Mouse (Mus musculus): ENCODE data around the gene Nrg3. TPM values are rescaled to one million over a fixed set of nuclear protein-coding genes. Genes with fewer than 3 reads are reported as not detected.

Nrg3 gene
- polyA plus RNA-seq, 1 experiment from 2014 or later: not detected

GRCm38 (mm10) chr14:38936483-38937054, 536.3 kb downstream of the Nrg3 start:
- Histone ChIP-seq H3K9ac (ENCODE audit: low read length) (no peak overlapping the region), H3K4me3 (ENCODE audit: control insufficient read depth in 1 of 2, insufficient read depth in 1 of 2, low read depth in 1 of 2, low read length in 2 of 2) (no peak overlapping the region), H3K4me2 (ENCODE audit: low read length) (no peak overlapping the region), H3K27ac (replicated peaks in 1 of 2; ENCODE audit: control insufficient read depth in 1 of 2, insufficient read depth in 1 of 2, low read depth in 2 of 2, low read length in 2 of 2) (no peak overlapping the region), H3K36me3 (ENCODE audit: control insufficient read depth, insufficient read depth, low read length) (no peaks in the 10 kb centered on the region), H3K9me3 (ENCODE audit: control insufficient read depth, low read length) (no peaks in the 10 kb centered on the region), H3K4me1 (ENCODE audit: control insufficient read depth in 2 of 2, insufficient read depth in 2 of 2, low read length in 2 of 2) (no peaks in the 10 kb centered on the region), H3K27me3 (ENCODE audit: control insufficient read depth, insufficient read depth, low read length) (no peaks in the 10 kb centered on the region)
- no peak for ATAC-seq (ENCODE audit: insufficient number of reproducible peaks, insufficient read depth, low FRiP score, low read depth)
- 65% methylated on average over 2 of the region's 2 CpGs for WGBS

GRCm38 (mm10) chr14:38923652-38924051, 549.2 kb downstream of the Nrg3 start:
- WGBS: 67% methylated on average over 1 of the region's 1 CpGs
- Histone ChIP-seq H3K4me1 (ENCODE audit: control insufficient read depth in 2 of 2, insufficient read depth in 2 of 2, low read length in 2 of 2) (no peaks in the 10 kb centered on the region), H3K27ac (replicated peaks in 1 of 2; ENCODE audit: control insufficient read depth in 1 of 2, insufficient read depth in 1 of 2, low read depth in 2 of 2, low read length in 2 of 2) (no peak overlapping the region), H3K4me3 (ENCODE audit: control insufficient read depth in 1 of 2, insufficient read depth in 1 of 2, low read depth in 1 of 2, low read length in 2 of 2) (no peak overlapping the region), H3K9me3 (ENCODE audit: control insufficient read depth, low read length) (no peaks in the 10 kb centered on the region), H3K9ac (ENCODE audit: low read length) (no peak overlapping the region), H3K27me3 (ENCODE audit: control insufficient read depth, insufficient read depth, low read length) (no peaks in the 10 kb centered on the region), H3K4me2 (ENCODE audit: low read length) (no peak overlapping the region), H3K36me3 (ENCODE audit: control insufficient read depth, insufficient read depth, low read length) (no peaks in the 10 kb centered on the region)
- ATAC-seq (ENCODE audit: insufficient number of reproducible peaks, insufficient read depth, low FRiP score, low read depth): no peak

- Histone ChIP-seq H3K9ac (ENCODE audit: low read length) (no peak overlapping the region), H3K36me3 (ENCODE audit: control insufficient read depth, insufficient read depth, low read length) (no peaks in the 10 kb centered on the region), H3K27ac (replicated peaks in 1 of 2; ENCODE audit: control insufficient read depth in 1 of 2, insufficient read depth in 1 of 2, low read depth in 2 of 2, low read length in 2 of 2) (no peak overlapping the region), H3K4me3 (ENCODE audit: control insufficient read depth in 1 of 2, insufficient read depth in 1 of 2, low read depth in 1 of 2, low read length in 2 of 2) (no peak overlapping the region), H3K9me3 (ENCODE audit: control insufficient read depth, low read length) (no peaks in the 10 kb centered on the region), H3K4me1 (ENCODE audit: control insufficient read depth in 2 of 2, insufficient read depth in 2 of 2, low read length in 2 of 2) (no peaks in the 10 kb centered on the region), H3K27me3 (ENCODE audit: control insufficient read depth, insufficient read depth, low read length) (no peaks in the 10 kb centered on the region), H3K4me2 (ENCODE audit: low read length) (no peak overlapping the region)
- 57% methylated on average over 2 of the region's 2 CpGs for WGBS
- ATAC-seq (ENCODE audit: insufficient number of reproducible peaks, insufficient read depth, low FRiP score, low read depth): no peak
Observed at GRCm38 (mm10) chr14:38920800-38921199, 552.1 kb downstream of the Nrg3 start.

GRCm38 (mm10) chr14:38870591-38870990, 602.3 kb downstream of the Nrg3 start:
- no peak overlapping the region for H3K4me2 ChIP-seq (ENCODE audit: low read length)
- no peak for ATAC-seq (ENCODE audit: insufficient number of reproducible peaks, insufficient read depth, low FRiP score, low read depth)
- no peaks in the 10 kb centered on the region for H3K4me1 ChIP-seq (ENCODE audit: control insufficient read depth in 2 of 2, insufficient read depth in 2 of 2, low read length in 2 of 2)
- H3K9ac ChIP-seq (ENCODE audit: low read length): no peak overlapping the region
- no peaks in the 10 kb centered on the region for H3K27me3 ChIP-seq (ENCODE audit: control insufficient read depth, insufficient read depth, low read length)
- no peaks in the 10 kb centered on the region for H3K36me3 ChIP-seq (ENCODE audit: control insufficient read depth, insufficient read depth, low read length)
- WGBS: 56% methylated on average over 2 of the region's 2 CpGs
- H3K9me3 ChIP-seq (ENCODE audit: control insufficient read depth, low read length): no peaks in the 10 kb centered on the region
- H3K27ac ChIP-seq (replicated peaks in 1 of 2; ENCODE audit: control insufficient read depth in 1 of 2, insufficient read depth in 1 of 2, low read depth in 2 of 2, low read length in 2 of 2): no peak overlapping the region
- H3K4me3 ChIP-seq (ENCODE audit: control insufficient read depth in 1 of 2, insufficient read depth in 1 of 2, low read depth in 1 of 2, low read length in 2 of 2): no peak overlapping the region

- H3K4me3 ChIP-seq (ENCODE audit: control insufficient read depth in 1 of 2, insufficient read depth in 1 of 2, low read depth in 1 of 2, low read length in 2 of 2): no peak overlapping the region
- H3K27me3 ChIP-seq (ENCODE audit: control insufficient read depth, insufficient read depth, low read length): no peaks in the 10 kb centered on the region
- H3K4me2 ChIP-seq (ENCODE audit: low read length): no peak overlapping the region
- H3K9me3 ChIP-seq (ENCODE audit: control insufficient read depth, low read length): no peaks in the 10 kb centered on the region
- no peaks in the 10 kb centered on the region for H3K4me1 ChIP-seq (ENCODE audit: control insufficient read depth in 2 of 2, insufficient read depth in 2 of 2, low read length in 2 of 2)
- 80% methylated on average over 1 of the region's 1 CpGs for WGBS
- no peak overlapping the region for H3K27ac ChIP-seq (replicated peaks in 1 of 2; ENCODE audit: control insufficient read depth in 1 of 2, insufficient read depth in 1 of 2, low read depth in 2 of 2, low read length in 2 of 2)
- ATAC-seq (ENCODE audit: insufficient number of reproducible peaks, insufficient read depth, low FRiP score, low read depth): no peak
- no peaks in the 10 kb centered on the region for H3K36me3 ChIP-seq (ENCODE audit: control insufficient read depth, insufficient read depth, low read length)
- H3K9ac ChIP-seq (ENCODE audit: low read length): no peak overlapping the region
Observed at GRCm38 (mm10) chr14:38847566-38847965, 625.3 kb downstream of the Nrg3 start.

- no peak for ATAC-seq (ENCODE audit: insufficient number of reproducible peaks, insufficient read depth, low FRiP score, low read depth)
- no peaks in the 10 kb centered on the region for H3K36me3 ChIP-seq (ENCODE audit: control insufficient read depth, insufficient read depth, low read length)
Observed at GRCm38 (mm10) chr14:38847091-38847490, 625.8 kb downstream of the Nrg3 start.

GRCm38 (mm10) chr14:38835006-38835405, 637.9 kb downstream of the Nrg3 start:
- no peak overlapping the region for H3K27ac ChIP-seq (replicated peaks in 1 of 2; ENCODE audit: control insufficient read depth in 1 of 2, insufficient read depth in 1 of 2, low read depth in 2 of 2, low read length in 2 of 2)
- H3K36me3 ChIP-seq (ENCODE audit: control insufficient read depth, insufficient read depth, low read length): no peaks in the 10 kb centered on the region
- no peak for ATAC-seq (ENCODE audit: insufficient number of reproducible peaks, insufficient read depth, low FRiP score, low read depth)
- H3K9ac ChIP-seq (ENCODE audit: low read length): no peak overlapping the region
- WGBS: 74% methylated on average over 4 of the region's 4 CpGs
- no peak overlapping the region for H3K4me2 ChIP-seq (ENCODE audit: low read length)
- no peak overlapping the region for H3K4me3 ChIP-seq (ENCODE audit: control insufficient read depth in 1 of 2, insufficient read depth in 1 of 2, low read depth in 1 of 2, low read length in 2 of 2)
- H3K27me3 ChIP-seq (ENCODE audit: control insufficient read depth, insufficient read depth, low read length): no peaks in the 10 kb centered on the region
- H3K4me1 ChIP-seq (ENCODE audit: control insufficient read depth in 2 of 2, insufficient read depth in 2 of 2, low read length in 2 of 2): no peaks in the 10 kb centered on the region
- H3K9me3 ChIP-seq (ENCODE audit: control insufficient read depth, low read length): no peaks in the 10 kb centered on the region

More at GRCm38 (mm10) chr14:38847091-38847490, 625.8 kb downstream of the Nrg3 start:
- H3K27ac ChIP-seq (replicated peaks in 1 of 2; ENCODE audit: control insufficient read depth in 1 of 2, insufficient read depth in 1 of 2, low read depth in 2 of 2, low read length in 2 of 2): no peak overlapping the region
- no peaks in the 10 kb centered on the region for H3K9me3 ChIP-seq (ENCODE audit: control insufficient read depth, low read length)
- WGBS: 74% methylated on average over 1 of the region's 1 CpGs
- H3K4me2 ChIP-seq (ENCODE audit: low read length): no peak overlapping the region
- H3K27me3 ChIP-seq (ENCODE audit: control insufficient read depth, insufficient read depth, low read length): no peaks in the 10 kb centered on the region
- H3K9ac ChIP-seq (ENCODE audit: low read length): no peak overlapping the region
- H3K4me1 ChIP-seq (ENCODE audit: control insufficient read depth in 2 of 2, insufficient read depth in 2 of 2, low read length in 2 of 2): no peaks in the 10 kb centered on the region
- H3K4me3 ChIP-seq (ENCODE audit: control insufficient read depth in 1 of 2, insufficient read depth in 1 of 2, low read depth in 1 of 2, low read length in 2 of 2): no peak overlapping the region

- Histone ChIP-seq H3K4me1 (ENCODE audit: control insufficient read depth in 2 of 2, insufficient read depth in 2 of 2, low read length in 2 of 2) (no peaks in the 10 kb centered on the region), H3K27ac (replicated peaks in 1 of 2; ENCODE audit: control insufficient read depth in 1 of 2, insufficient read depth in 1 of 2, low read depth in 2 of 2, low read length in 2 of 2) (no peak overlapping the region), H3K9ac (ENCODE audit: low read length) (no peak overlapping the region), H3K27me3 (ENCODE audit: control insufficient read depth, insufficient read depth, low read length) (no peaks in the 10 kb centered on the region), H3K9me3 (ENCODE audit: control insufficient read depth, low read length) (no peaks in the 10 kb centered on the region), H3K36me3 (ENCODE audit: control insufficient read depth, insufficient read depth, low read length) (no peaks in the 10 kb centered on the region), H3K4me2 (ENCODE audit: low read length) (no peak overlapping the region), H3K4me3 (ENCODE audit: control insufficient read depth in 1 of 2, insufficient read depth in 1 of 2, low read depth in 1 of 2, low read length in 2 of 2) (no peak overlapping the region)
- ATAC-seq (ENCODE audit: insufficient number of reproducible peaks, insufficient read depth, low FRiP score, low read depth): no peak
- 73% methylated on average over 1 of the region's 1 CpGs for WGBS
Observed at GRCm38 (mm10) chr14:38824891-38825290, 648.0 kb downstream of the Nrg3 start.

All from heart, embryonic 14.5 days (tissue).